Mouse (Mus musculus) liver, adult 2 months (tissue): ENCODE measurements at regions not wholly inside any gene's neighbourhood (a gene's known extent, or its start where the extent isn't known, plus 50 kb on each side); places are given as distances from the start of the nearest gene placed in this dataset.

Experiments used
- DNase-seq: peaks from one replicate; pipeline ENCODE4 v3.0.0-alpha.2; 2011; ENCODE audit warnings: low read depth, low spot score; ENCODE audit errors: extremely low read depth
- H3K27ac ChIP-seq: fragments of 200-500 bp; replicated peaks from 2 replicates; pipeline ENCODE4 v1.5.1; 2012; ENCODE audit warnings: low read depth, mild to moderate bottlenecking, control low read depth, inconsistent platforms, low read length; ENCODE audit not compliant: insufficient read depth
- H3K27me3 ChIP-seq: fragments of 200-500 bp; 2 replicates; pipeline ENCODE4 v1.6.1; 2012; ENCODE audit warnings: mild to moderate bottlenecking, moderate library complexity, low read length, inconsistent platforms; ENCODE audit not compliant: control insufficient read depth, insufficient read depth
- H3K36me3 ChIP-seq: fragments of 200-500 bp; 2 replicates; pipeline ENCODE4 v1.6.1; 2012; ENCODE audit warnings: low read length, inconsistent platforms; ENCODE audit not compliant: control insufficient read depth, insufficient read depth
- H3K4me1 ChIP-seq: fragments of 200-500 bp; 2 replicates; pipeline ENCODE4 v1.6.1; 2011; ENCODE audit warnings: low read length; ENCODE audit not compliant: control insufficient read depth, insufficient read depth
- H3K4me3 ChIP-seq: fragments of 200-500 bp; 2 replicates; pipeline ENCODE4 v1.5.1; 2011; ENCODE audit warnings: low read depth, mild to moderate bottlenecking, control low read depth, low read length, moderate library complexity; ENCODE audit not compliant: insufficient read depth
- H3K79me2 ChIP-seq: fragments of 200-500 bp; 2 replicates; pipeline ENCODE4 v1.6.1; 2012; ENCODE audit warnings: inconsistent platforms, mild to moderate bottlenecking, low read length, moderate library complexity; ENCODE audit not compliant: control insufficient read depth, insufficient read depth
- H3K9ac ChIP-seq: fragments of 200-500 bp; 2 replicates; pipeline ENCODE4 v1.6.1; 2012; ENCODE audit warnings: low read depth, mild to moderate bottlenecking, control low read depth, inconsistent platforms, low read length
- CTCF ChIP-seq: fragments of 200-500 bp; IDR thresholded peaks from 2 replicates; pipeline ENCODE4 v1.5.1; 2011; ENCODE audit warnings: low read depth, low read length, control low read depth
- POLR2A ChIP-seq: fragments of 200-500 bp; IDR thresholded peaks from 2 replicates; pipeline ENCODE4 v1.6.1; 2011; ENCODE audit warnings: low read length, control low read depth; ENCODE audit not compliant: insufficient read depth; ENCODE audit errors: extremely low read depth
- WGBS: fragments of 180-500 bp; shearing (Covaris S2); methylation state at CpG from one replicate; pipeline ENCODE4 v1.1.7; 2018; 5-methylcytosine and 5-hydroxymethylcytosine counted together

- Histone ChIP-seq H3K27ac (no peak overlapping the region), H3K36me3 (no peaks in the 10 kb centered on the region), H3K9ac (no peak overlapping the region), H3K79me2 (no peaks in the 10 kb centered on the region), H3K27me3 (no peaks in the 10 kb centered on the region), H3K4me1 (no peaks in the 10 kb centered on the region), H3K4me3 (no peak overlapping the region)
- no peak for DNase-seq
- 47% methylated on average over 4 of the region's 4 CpGs for WGBS
- TF ChIP-seq CTCF (no peak), POLR2A (no peak)
Observed at GRCm38 (mm10) chr8:109053608-109054007, 440.2 kb upstream of the Pmfbp1 start.

GRCm38 (mm10) chr8:109059152-109059551, 434.7 kb upstream of the Pmfbp1 start:
- Histone ChIP-seq H3K27ac (no peak overlapping the region), H3K4me3 (no peak overlapping the region), H3K4me1 (no peaks in the 10 kb centered on the region), H3K36me3 (no peaks in the 10 kb centered on the region), H3K27me3 (no peaks in the 10 kb centered on the region), H3K79me2 (no peaks in the 10 kb centered on the region), H3K9ac (no peak overlapping the region)
- 87% methylated on average over 5 of the region's 5 CpGs for WGBS
- no peak for DNase-seq
- TF ChIP-seq CTCF (no peak), POLR2A (no peak)

DNA sequence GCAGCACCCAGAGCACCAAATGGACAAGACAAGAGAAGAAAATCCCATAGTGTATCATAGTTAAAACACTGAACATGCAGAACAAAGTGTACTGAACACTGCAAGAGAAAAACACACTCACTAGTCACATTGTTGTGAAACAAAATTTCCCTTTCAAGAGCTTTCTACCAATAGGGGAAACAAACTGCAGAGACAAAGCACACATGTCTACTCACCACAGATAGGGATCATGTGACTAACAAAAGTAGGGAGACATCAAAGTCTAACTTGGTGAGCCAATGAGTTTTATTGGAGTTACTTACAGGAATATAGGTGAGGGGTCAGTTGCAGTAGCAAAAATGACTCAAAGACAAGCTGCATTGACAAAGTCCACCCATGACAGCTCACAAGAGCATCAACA, 431.5 kb upstream of the Pmfbp1 start:
- H3K27me3 ChIP-seq: no peaks in the 10 kb centered on the region
- H3K36me3 ChIP-seq: no peaks in the 10 kb centered on the region
- no peak overlapping the region for H3K27ac ChIP-seq
- H3K4me1 ChIP-seq: no peaks in the 10 kb centered on the region
- H3K79me2 ChIP-seq: no peaks in the 10 kb centered on the region
- H3K9ac ChIP-seq: no peak overlapping the region
- no peak overlapping the region for H3K4me3 ChIP-seq
- TF ChIP-seq CTCF (no peak), POLR2A (no peak)
- no peak for DNase-seq

DNA sequence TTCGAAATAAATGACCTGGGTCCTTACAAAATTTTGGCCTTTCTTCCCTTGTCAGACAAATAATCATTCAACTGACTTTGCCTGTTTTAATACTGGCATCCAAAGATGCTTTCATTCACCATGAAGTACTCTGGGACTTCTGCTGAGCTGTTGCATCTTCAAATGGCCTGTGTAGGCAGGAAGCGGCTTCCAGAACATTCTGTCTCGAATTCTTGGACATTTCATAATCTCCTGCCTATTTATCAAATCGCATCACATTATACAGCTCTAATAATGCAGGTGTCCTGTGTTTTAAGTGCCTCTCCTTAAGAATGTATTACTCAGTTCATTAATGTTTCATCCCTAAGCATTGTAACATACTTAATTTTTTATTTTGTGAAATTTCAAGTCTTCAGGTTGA, 420.1 kb upstream of the Pmfbp1 start:
- Histone ChIP-seq H3K9ac (no peak overlapping the region), H3K27ac (no peak overlapping the region), H3K4me3 (no peak overlapping the region), H3K36me3 (no peaks in the 10 kb centered on the region), H3K79me2 (no peaks in the 10 kb centered on the region), H3K27me3 (0 out of 2 replicates have a peak, but pooled peaks cover 3% of the 10 kb centered on the region), H3K4me1 (no peaks in the 10 kb centered on the region)
- 86% methylated on average over 4 of the region's 4 CpGs for WGBS
- no peak for DNase-seq
- no peak for TF ChIP-seq CTCF
- no peak for TF ChIP-seq POLR2A

GRCm38 (mm10) chr8:109075006-109075405, 418.8 kb upstream of the Pmfbp1 start:
- no peak overlapping the region for H3K4me3 ChIP-seq
- 17% methylated on average over 12 of the region's 12 CpGs for WGBS
- DNase-seq: no peak
- no peaks in the 10 kb centered on the region for H3K4me1 ChIP-seq
- TF ChIP-seq POLR2A (no peak), CTCF (no peak)
- H3K9ac ChIP-seq: no peak overlapping the region
- H3K27ac ChIP-seq: no peak overlapping the region
- 0 out of 2 replicates have a peak, but pooled peaks cover 3% of the 10 kb centered on the region for H3K27me3 ChIP-seq
- no peaks in the 10 kb centered on the region for H3K79me2 ChIP-seq
- no peaks in the 10 kb centered on the region for H3K36me3 ChIP-seq

DNA sequence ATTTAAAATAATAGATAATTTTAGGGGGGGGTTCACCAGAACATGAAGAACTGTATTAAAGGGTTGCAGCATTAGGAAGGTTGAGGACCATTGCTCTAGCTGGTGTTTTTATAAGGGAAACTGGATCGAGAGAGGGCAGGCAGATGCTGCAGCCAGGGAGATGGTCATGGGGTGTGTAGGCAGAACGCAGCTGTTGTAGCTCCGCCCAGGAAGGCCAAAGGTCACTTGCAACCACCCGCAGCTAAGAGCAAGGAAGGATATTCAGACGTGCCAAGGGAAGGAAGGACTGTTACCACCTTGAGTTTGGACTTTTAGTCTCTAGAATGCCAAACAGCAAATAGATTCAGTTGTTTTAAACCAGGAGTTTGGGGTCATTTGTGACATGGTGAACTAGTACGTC, 414.6 kb upstream of the Pmfbp1 start:
- Histone ChIP-seq H3K4me3 (no peak overlapping the region), H3K9ac (no peak overlapping the region), H3K27ac (no peak overlapping the region), H3K79me2 (no peaks in the 10 kb centered on the region), H3K27me3 (0 out of 2 replicates have a peak, but pooled peaks cover 3% of the 10 kb centered on the region), H3K36me3 (no peaks in the 10 kb centered on the region), H3K4me1 (no peaks in the 10 kb centered on the region)
- TF ChIP-seq POLR2A (no peak), CTCF (no peak)
- no peak for DNase-seq
- 55% methylated on average over 6 of the region's 6 CpGs for WGBS
